Mouse (Mus musculus): ENCODE results near the gene Tshz2. TPM values are rescaled to one million over a fixed set of nuclear protein-coding genes. Genes with fewer than 3 reads are reported as not detected.

Gene Tshz2
- polyA plus RNA-seq, 1 experiment from 2014 or later = 36.3 TPM

DNA sequence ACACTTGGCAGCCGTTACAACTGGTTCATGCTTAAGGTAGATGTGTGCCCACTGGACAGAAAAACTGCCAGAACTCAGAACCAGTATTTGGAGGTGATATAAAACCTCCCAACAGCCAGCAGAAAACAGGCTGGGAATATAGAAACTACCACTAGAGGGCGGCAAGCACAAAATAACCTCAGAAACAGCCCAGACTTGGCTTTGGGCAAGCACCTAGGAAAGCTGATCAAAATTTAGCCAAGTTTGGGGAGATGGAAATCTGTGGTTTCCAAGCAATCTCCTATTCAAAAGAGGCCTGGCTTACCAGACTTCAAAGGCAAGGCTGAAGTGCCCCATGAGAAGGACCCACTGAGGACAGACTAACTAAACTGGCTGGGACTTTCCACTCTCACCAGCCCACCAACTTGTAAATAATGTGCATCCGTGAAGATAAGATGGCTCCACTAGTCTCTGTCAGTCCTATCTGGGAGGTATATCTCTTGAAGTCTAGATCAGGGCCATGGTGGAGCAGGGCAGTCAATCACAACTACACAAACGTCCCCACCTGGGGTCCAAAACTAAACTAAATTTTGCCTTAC is 484.0 kb downstream of the Tshz2 start:
- no peak for ATAC-seq (ENCODE audit: low FRiP score, low read depth)
- no peak overlapping the region for H3K27ac ChIP-seq (replicated peaks)
- peaks cover 9% of the 10 kb centered on the region; the same call in 1 of the 2 replicates for H3K36me3 ChIP-seq
- no peaks in the 10 kb centered on the region for H3K9me3 ChIP-seq
- no peak overlapping the region for H3K9ac ChIP-seq
- no peak overlapping the region for H3K4me2 ChIP-seq
- no peaks in the 10 kb centered on the region for H3K27me3 ChIP-seq
- H3K4me1 ChIP-seq (replicated peaks) = 0 out of 2 replicates have a peak, but pooled peaks cover 11% of the 10 kb centered on the region
- WGBS = 53% methylated on average over 4 of the region's 4 CpGs
- H3K4me3 ChIP-seq = no peak overlapping the region

- Histone ChIP-seq H3K36me3 (peaks cover 9% of the 10 kb centered on the region; the same call in 1 of the 2 replicates), H3K27me3 (no peaks in the 10 kb centered on the region), H3K4me2 (no peak overlapping the region), H3K9me3 (no peaks in the 10 kb centered on the region), H3K4me3 (no peak overlapping the region), H3K9ac (no peak overlapping the region), H3K4me1 (replicated peaks) (0 out of 2 replicates have a peak, but pooled peaks cover 4% of the 10 kb centered on the region), H3K27ac (replicated peaks) (no peak overlapping the region)
- WGBS = 89% methylated on average over 19 of the region's 19 CpGs
- no peak for ATAC-seq (ENCODE audit: low FRiP score, low read depth)
These were observed 487.6 kb downstream of the Tshz2 start for GRCm38 (mm10) chr2:170120139-170121027.

Other genes with a start within 250 kb of the Tshz2 start
- not detected in 2 replicates for gene Gm11011, start 45.3 kb upstream of the Tshz2 start, polyA plus RNA-seq (2015; fragmentation: Nextera tagmentation; extraction: Ambion mirVana)